Mouse (Mus musculus) brain, embryonic 18.5 days (tissue): ENCODE results near the gene Rhox3f.
"Not testable (repeated sequence)": the region's sequence is repeated elsewhere in the genome, so short reads cannot be mapped to it uniquely, and the experiment has no call there.

Experiments used
- DNase-seq: peaks from one replicate; pipeline ENCODE4 v3.0.0-alpha.2; 2012; ENCODE audit warnings: low read depth, low spot score

Rhox3f gene

DNA sequence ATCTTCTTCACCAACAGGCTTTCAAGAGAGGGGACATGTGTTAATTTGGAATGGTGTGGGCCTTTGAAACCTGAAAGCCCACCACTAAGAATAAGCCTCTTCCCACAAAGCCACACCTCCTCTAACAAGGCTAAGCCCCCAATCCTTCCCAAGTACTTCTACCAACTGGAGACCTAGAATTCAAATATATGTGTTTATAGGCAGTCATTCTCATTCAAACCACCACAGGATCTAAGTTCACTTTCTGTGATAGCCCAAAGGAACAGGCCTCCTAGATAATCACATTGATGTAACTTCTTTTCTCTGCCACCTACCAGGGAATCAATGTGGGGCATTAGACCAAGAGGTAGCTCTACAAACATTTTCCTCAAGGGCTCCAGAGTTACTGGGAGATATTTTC is at the start of gene Rhox3f:
Gene Rhox3f, plus strand, starts transcription at position 301 of the 400 bp plus-strand sequence.
- DNase-seq: not testable (repeated sequence)

DNA sequence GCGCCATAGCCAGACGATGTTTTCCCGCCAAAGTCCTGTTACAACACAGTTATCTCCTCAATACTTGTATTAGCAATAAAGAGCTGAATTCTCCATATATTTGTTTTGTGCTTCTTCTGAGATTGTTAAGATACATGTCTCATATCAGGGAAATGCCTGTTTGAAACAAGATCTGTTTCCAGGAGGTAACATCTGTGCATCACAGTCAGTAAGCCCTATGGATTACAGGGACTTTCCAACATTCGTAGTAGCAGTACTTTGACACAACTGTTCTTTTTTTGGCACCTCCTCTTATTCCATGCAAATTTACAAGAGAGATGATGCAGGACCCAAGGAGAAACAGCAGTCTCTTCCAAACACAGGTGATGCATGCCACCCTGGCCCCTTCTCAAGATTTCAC is 39.1 kb upstream of the Rhox3f start, which contains the start of gene Rhox3e:
Gene Rhox3e, plus strand, starts transcription at position 301 of the 400 bp plus-strand sequence.
- not testable (repeated sequence) for DNase-seq

DNA sequence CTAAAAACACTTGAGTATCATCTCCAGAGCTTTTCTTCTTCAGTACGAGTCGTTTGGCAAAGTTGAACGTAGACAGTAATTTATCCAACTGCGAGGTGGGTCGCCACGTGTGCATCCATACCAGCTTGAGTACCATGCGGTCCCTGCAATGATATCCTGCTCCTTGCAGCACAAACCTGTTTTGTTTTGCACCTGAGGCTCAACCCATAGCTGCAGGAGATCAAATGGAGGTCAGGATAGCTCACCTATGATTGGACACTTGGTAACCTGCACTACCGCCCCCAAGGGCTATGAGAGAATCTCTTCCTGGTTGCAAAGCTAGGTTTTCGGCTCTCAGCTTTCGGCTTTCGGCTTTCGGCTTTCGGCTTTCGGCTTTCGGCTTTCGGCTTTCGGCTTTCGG is 23.7 kb upstream of the Rhox3f start, which contains the start of gene Rhox4e:
Gene Rhox4e, plus strand, starts transcription at position 301 of the 400 bp plus-strand sequence.
- DNase-seq: not testable (repeated sequence)

DNA sequence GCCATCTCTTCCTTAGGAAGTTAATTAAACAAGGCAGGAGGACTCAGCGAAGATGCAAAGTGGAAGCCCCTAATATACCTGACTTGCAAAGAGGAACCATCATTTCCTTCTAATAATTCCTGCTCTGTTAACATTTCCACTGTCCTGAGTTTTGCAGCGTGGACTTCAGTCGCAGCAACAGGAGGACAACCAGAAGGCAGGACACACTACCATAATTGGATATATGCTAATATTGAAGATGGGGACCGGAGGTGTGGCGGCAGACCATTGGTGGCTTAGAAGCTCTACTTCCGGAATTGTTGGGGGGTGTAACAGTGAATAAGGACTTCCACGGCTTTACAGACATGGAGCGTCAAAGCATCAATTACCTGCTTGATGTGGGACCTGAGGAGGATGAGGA is 9.7 kb upstream of the Rhox3f start, which contains the start of gene Rhox2f:
Gene Rhox2f, plus strand, starts transcription at position 301 of the 400 bp plus-strand sequence.
- DNase-seq: not testable (repeated sequence)

DNA sequence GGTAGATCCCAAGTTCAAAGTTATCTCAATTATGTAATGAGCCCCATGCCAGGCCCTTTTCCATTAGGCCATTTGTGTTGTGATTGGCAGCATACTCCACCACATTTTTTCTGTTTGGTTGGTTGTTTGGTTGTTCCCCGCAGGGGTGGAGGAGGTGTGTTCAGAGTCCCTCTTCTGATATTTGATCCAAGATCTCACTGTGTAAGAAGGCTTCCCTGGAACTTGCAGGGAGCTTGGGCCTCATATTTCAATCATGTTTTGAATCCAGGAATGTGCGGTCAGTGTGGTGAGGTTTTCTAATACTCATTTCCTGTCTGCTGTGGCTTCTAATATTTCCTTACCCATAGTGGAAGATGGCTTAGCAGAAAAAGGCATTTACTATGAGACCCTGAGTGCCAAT is 8.2 kb upstream of the Rhox3f start:
- not testable (repeated sequence) for DNase-seq

DNA sequence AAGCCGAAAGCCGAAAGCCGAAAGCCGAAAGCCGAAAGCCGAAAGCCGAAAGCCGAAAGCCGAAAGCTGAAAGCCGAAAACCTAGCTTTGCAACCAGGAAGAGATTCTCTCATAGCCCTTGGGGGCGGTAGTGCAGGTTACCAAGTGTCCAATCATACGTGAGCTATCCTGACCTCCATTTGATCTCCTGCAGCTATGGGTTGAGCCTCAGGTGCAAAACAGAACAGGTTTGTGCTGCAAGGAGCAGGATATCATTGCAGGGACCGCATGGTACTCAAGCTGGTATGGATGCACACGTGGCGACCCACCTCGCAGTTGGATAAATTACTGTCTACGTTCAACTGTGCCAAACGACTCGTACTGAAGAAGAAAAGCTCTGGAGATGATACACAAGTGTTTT is 26.8 kb downstream of the Rhox3f start, which contains the start of gene Rhox4f:
Gene Rhox4f, minus strand, starts transcription at position 101 of the 400 bp plus-strand sequence.
- DNase-seq: not testable (repeated sequence)

DNA sequence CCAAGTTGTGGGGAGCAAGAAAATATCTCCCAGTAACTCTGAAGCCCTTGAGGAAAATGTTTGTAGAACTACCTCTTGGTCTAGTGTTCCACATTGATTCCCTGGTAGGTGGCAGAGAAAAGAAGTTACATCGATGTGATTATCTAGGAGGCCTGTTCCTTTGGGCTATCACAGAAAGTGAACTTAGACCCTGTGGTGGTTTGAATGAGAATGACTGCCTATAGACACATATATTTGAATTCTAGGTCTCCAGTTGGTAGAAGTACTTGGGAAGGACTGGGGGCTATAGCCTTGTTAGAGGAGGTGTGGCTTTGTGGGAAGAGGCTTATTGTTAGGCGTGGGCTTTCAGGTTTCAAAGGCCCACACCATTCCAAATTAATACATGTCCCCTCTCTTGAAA is 47.7 kb downstream of the Rhox3f start, which contains the start of gene Rhox3g:
Gene Rhox3g, minus strand, starts transcription at position 101 of the 400 bp plus-strand sequence.
- not testable (repeated sequence) for DNase-seq
